Mouse (Mus musculus): ENCODE data around the gene Capn9.

GRCm38 (mm10) chr8:124651776-124652175 lies 75.9 kb downstream of the Capn9 start:
- TF ChIP-seq CTCF (IDR thresholded peaks at IDR 0.05; ENCODE audit: extremely low read depth, insufficient read depth, low read length): no peak
- no peak for TF ChIP-seq POLR2A (IDR thresholded peaks at IDR 0.05; ENCODE audit: extremely low read depth, insufficient read depth, low read length)
